Mouse (Mus musculus): Measurements from ENCODE around the gene Os9. TPM values are rescaled to one million over a fixed set of nuclear protein-coding genes. Genes with fewer than 3 reads are reported as not detected.
"Not testable (repeated sequence)": the region's sequence is repeated elsewhere in the genome, so short reads cannot be mapped to it uniquely, and the experiment has no call there.

Os9 gene
- total RNA-seq (2021), result 10 to 100 TPM; 25.2 to 29.7 TPM

- DNase-seq, result peak; percentile 93 to 94
- intact Hi-C loops (cut with DNase I), result loop anchor here (5.0 kb wide), 1 partner anchor 216 kb away; no protein-coding TSS in a partner anchor
Observed at GRCm38 (mm10) chr10:127121066-127121477, at the start of gene Os9. Gene Os9 (minus strand): TSS chr10:127121131.

- DNase-seq, result no peak
- intact Hi-C loops (cut with DNase I), result no loop called here
Observed at GRCm38 (mm10) chr10:127170002-127170401, 49.1 kb upstream of the Os9 start.

- intact Hi-C loops (cut with DNase I), result loop anchor here (2.0 kb wide), 1 partner anchor 45 kb away; no protein-coding TSS in a partner anchor
- DNase-seq, result no peak
Observed at GRCm38 (mm10) chr10:127167614-127168192, 46.8 kb upstream of the Os9 start.

- intact Hi-C loops (cut with DNase I), result loop anchor here (2.0 kb wide), 1 partner anchor 44 kb away; no protein-coding TSS in a partner anchor
- DNase-seq, result no peak
Observed at GRCm38 (mm10) chr10:127166771-127167613, 46.1 kb upstream of the Os9 start.

GRCm38 (mm10) chr10:127166404-127166715 lies 45.4 kb upstream of the Os9 start:
- DNase-seq, result no peak
- intact Hi-C loops (cut with DNase I), result loop anchor here (2.0 kb wide), 1 partner anchor 44 kb away; no protein-coding TSS in a partner anchor

GRCm38 (mm10) chr10:127165654-127166403 lies 44.9 kb upstream of the Os9 start:
- DNase-seq, result peak; percentile 36 to 60
- intact Hi-C loops (cut with DNase I), result loop anchor here (1.0 to 2.0 kb wide), 2 partner anchors 43 to 63 kb away; no protein-coding TSS in a partner anchor

GRCm38 (mm10) chr10:127165354-127165653 lies 44.4 kb upstream of the Os9 start:
- intact Hi-C loops (cut with DNase I), result loop anchor here (1.0 kb wide), 1 partner anchor 64 kb away; no protein-coding TSS in a partner anchor

GRCm38 (mm10) chr10:127164631-127165353 lies 43.9 kb upstream of the Os9 start, which contains the start of gene B4galnt1:
Gene B4galnt1 (plus strand): TSS chr10:127165225.
- intact Hi-C loops (cut with DNase I), result loop anchor here (1.0 kb wide), 1 partner anchor 65 kb away; no protein-coding TSS in a partner anchor
- DNase-seq, result peak; percentile 77 to 81

More at GRCm38 (mm10) chr10:127165354-127165653, 44.4 kb upstream of the Os9 start:
- peak in 1 of 2 experiments; percentile 41 for DNase-seq

- no peak for DNase-seq
- intact Hi-C loops (cut with DNase I), result no loop called here
Observed at GRCm38 (mm10) chr10:127164190-127164589, 43.3 kb upstream of the Os9 start.

- intact Hi-C loops (cut with DNase I); DNase-seq: not testable (repeated sequence)
Observed at GRCm38 (mm10) chr10:127162771-127163261, 41.9 kb upstream of the Os9 start.

GRCm38 (mm10) chr10:127160728-127161127 lies 39.8 kb upstream of the Os9 start:
- no peak for DNase-seq
- intact Hi-C loops (cut with DNase I), result no loop called here

- DNase-seq, result no peak
- intact Hi-C loops (cut with DNase I), result no loop called here
Observed at GRCm38 (mm10) chr10:127160081-127160480, 39.1 kb upstream of the Os9 start.

GRCm38 (mm10) chr10:127158471-127158870 lies 37.5 kb upstream of the Os9 start:
- no peak for DNase-seq

GRCm38 (mm10) chr10:127156511-127156910 lies 35.6 kb upstream of the Os9 start:
- intact Hi-C loops (cut with DNase I), result no loop called here

More at GRCm38 (mm10) chr10:127158471-127158870, 37.5 kb upstream of the Os9 start:
- intact Hi-C loops (cut with DNase I), result no loop called here

GRCm38 (mm10) chr10:127156089-127156488 lies 35.2 kb upstream of the Os9 start:
- DNase-seq, result no peak
- intact Hi-C loops (cut with DNase I), result no loop called here

More at GRCm38 (mm10) chr10:127156511-127156910, 35.6 kb upstream of the Os9 start:
- DNase-seq, result no peak

GRCm38 (mm10) chr10:127154652-127155051 lies 33.7 kb upstream of the Os9 start:
- DNase-seq, result no peak
- intact Hi-C loops (cut with DNase I), result no loop called here

GRCm38 (mm10) chr10:127154241-127154640 lies 33.3 kb upstream of the Os9 start:
- no peak for DNase-seq
- intact Hi-C loops (cut with DNase I), result no loop called here

- no peak for DNase-seq
Observed at GRCm38 (mm10) chr10:127153323-127153722, 32.4 kb upstream of the Os9 start.

GRCm38 (mm10) chr10:127152556-127152955 lies 31.6 kb upstream of the Os9 start:
- DNase-seq; intact Hi-C loops (cut with DNase I): not testable (repeated sequence)

More at GRCm38 (mm10) chr10:127153323-127153722, 32.4 kb upstream of the Os9 start:
- intact Hi-C loops (cut with DNase I), result no loop called here

GRCm38 (mm10) chr10:127151233-127151632 lies 30.3 kb upstream of the Os9 start:
- intact Hi-C loops (cut with DNase I); DNase-seq: not testable (repeated sequence)
